Mouse (Mus musculus) small intestine, adult 2 months (tissue): Measurements from ENCODE around the gene Rbl2. TPM values are rescaled to one million over a fixed set of nuclear protein-coding genes. Genes with fewer than 3 reads are reported as not detected.

Experiments used
- H3K27ac ChIP-seq: fragments of 200-500 bp; 2 replicates; pipeline ENCODE4 v1.5.1; 2012; ENCODE audit warnings: low read depth, low read length, control low read depth, inconsistent platforms; ENCODE audit not compliant: insufficient read depth
- H3K27me3 ChIP-seq: fragments of 200-500 bp; 2 replicates; pipeline ENCODE4 v1.6.1; 2012; ENCODE audit warnings: mild to moderate bottlenecking, moderate library complexity, low read length, inconsistent platforms; ENCODE audit not compliant: control insufficient read depth, insufficient read depth
- H3K36me3 ChIP-seq: fragments of 200-500 bp; 2 replicates; pipeline ENCODE4 v1.6.1; 2012; ENCODE audit warnings: mild to moderate bottlenecking, low read length, control low read depth, inconsistent platforms; ENCODE audit not compliant: control insufficient read depth, insufficient read depth
- H3K4me1 ChIP-seq: fragments of 200-500 bp; 2 replicates; pipeline ENCODE4 v1.6.1; 2012; ENCODE audit warnings: low read length, inconsistent platforms, mixed read lengths; ENCODE audit not compliant: control insufficient read depth, insufficient read depth, insufficient read length
- H3K4me3 ChIP-seq: fragments of 200-500 bp; 2 replicates; pipeline ENCODE4 v1.5.1; 2012; ENCODE audit warnings: low read depth, mild to moderate bottlenecking, control low read depth, inconsistent platforms, low read length, moderate library complexity
- CTCF ChIP-seq: fragments of 200-500 bp; IDR thresholded peaks from 2 replicates; pipeline ENCODE4 v1.5.1; 2012; ENCODE audit warnings: low read depth, mild to moderate bottlenecking, control low read depth, inconsistent platforms, low read length, moderate library complexity, mixed read lengths; ENCODE audit not compliant: insufficient replicate concordance, insufficient read length; ENCODE audit errors: extremely low read depth
- POLR2A ChIP-seq: fragments of 200-500 bp; IDR thresholded peaks from 2 replicates; pipeline ENCODE4 v1.6.1; 2012; ENCODE audit warnings: low read depth, mild to moderate bottlenecking, control low read depth, inconsistent platforms, low read length, moderate library complexity
- WGBS: fragments of 180-500 bp; shearing (Covaris S2); methylation state at CpG from one replicate; pipeline ENCODE4 v1.1.7; 2018; 5-methylcytosine and 5-hydroxymethylcytosine counted together
- polyA plus RNA-seq: library from polyadenylated mRNA; depleted of rRNA; stranded (reverse); fragments of >200 nt; gene quantifications from 2 replicates; pipeline ENCODE4 v1.2.3, GENCODE M21; 2012

Gene Rbl2
- polyA plus RNA-seq, 1 experiment, result 10.3 TPM

- WGBS, result 87% methylated on average over 12 of the region's 12 CpGs
- TF ChIP-seq CTCF (no peak), POLR2A (no peak)
- no peak overlapping the region for H3K27ac ChIP-seq
These were observed 7.4 kb downstream of the Rbl2 start for GRCm38 (mm10) chr8:91077077-91077867.

GRCm38 (mm10) chr8:91079678-91080077 is 9.8 kb downstream of the Rbl2 start:
- Histone ChIP-seq H3K4me3 (no peak overlapping the region), H3K36me3 (peaks cover 37% of the 10 kb centered on the region), H3K27me3 (no peaks in the 10 kb centered on the region), H3K27ac (no peak overlapping the region), H3K4me1 (no peaks in the 10 kb centered on the region)
- TF ChIP-seq POLR2A (no peak), CTCF (no peak)
- WGBS, result 99% methylated on average over 2 of the region's 2 CpGs

More at GRCm38 (mm10) chr8:91077077-91077867, 7.4 kb downstream of the Rbl2 start:
- Histone ChIP-seq H3K4me1 (no peaks in the 10 kb centered on the region), H3K4me3 (no peak overlapping the region), H3K36me3 (peaks cover 27% of the 10 kb centered on the region), H3K27me3 (no peaks in the 10 kb centered on the region)

GRCm38 (mm10) chr8:91081911-91082310 is 12.1 kb downstream of the Rbl2 start:
- H3K27ac ChIP-seq, result peak overlapping the region; percentile 14

GRCm38 (mm10) chr8:91082428-91082827 is 12.6 kb downstream of the Rbl2 start:
- no peaks in the 10 kb centered on the region for H3K27me3 ChIP-seq
- H3K4me3 ChIP-seq, result peak overlapping the region; percentile 12; the same call in 1 of the 2 replicates
- WGBS, result 85% methylated on average over 12 of the region's 12 CpGs
- peak overlapping the region; percentile 14 for H3K27ac ChIP-seq
- no peaks in the 10 kb centered on the region for H3K4me1 ChIP-seq
- TF ChIP-seq CTCF, result no peak
- TF ChIP-seq POLR2A, result no peak
- peaks cover 49% of the 10 kb centered on the region for H3K36me3 ChIP-seq

More at GRCm38 (mm10) chr8:91081911-91082310, 12.1 kb downstream of the Rbl2 start:
- H3K36me3 ChIP-seq, result peaks cover 46% of the 10 kb centered on the region
- no peak for TF ChIP-seq POLR2A
- TF ChIP-seq CTCF, result no peak
- no peaks in the 10 kb centered on the region for H3K4me1 ChIP-seq
- no peak overlapping the region; the same call in 1 of the 2 replicates for H3K4me3 ChIP-seq
- WGBS, result 82% methylated on average over 7 of the region's 7 CpGs
- no peaks in the 10 kb centered on the region for H3K27me3 ChIP-seq

GRCm38 (mm10) chr8:91088452-91088851 is 18.6 kb downstream of the Rbl2 start:
- no peaks in the 10 kb centered on the region for H3K27me3 ChIP-seq
- no peak overlapping the region for H3K27ac ChIP-seq
- H3K36me3 ChIP-seq, result peaks cover 63% of the 10 kb centered on the region
- no peaks in the 10 kb centered on the region for H3K4me1 ChIP-seq
- WGBS, result 94% methylated on average over 7 of the region's 7 CpGs
- TF ChIP-seq CTCF (no peak), POLR2A (no peak)
- no peak overlapping the region for H3K4me3 ChIP-seq

- no peak overlapping the region for H3K27ac ChIP-seq
- H3K4me3 ChIP-seq, result no peak overlapping the region
- H3K27me3 ChIP-seq, result no peaks in the 10 kb centered on the region
- H3K4me1 ChIP-seq, result no peaks in the 10 kb centered on the region
- peaks cover 60% of the 10 kb centered on the region for H3K36me3 ChIP-seq
- TF ChIP-seq CTCF, result no peak
- TF ChIP-seq POLR2A, result no peak
- 94% methylated on average over 2 of the region's 2 CpGs for WGBS
These were observed 19.7 kb downstream of the Rbl2 start for GRCm38 (mm10) chr8:91089601-91090000.

GRCm38 (mm10) chr8:91094135-91094534 is 24.3 kb downstream of the Rbl2 start:
- no peaks in the 10 kb centered on the region for H3K27me3 ChIP-seq
- peaks cover 48% of the 10 kb centered on the region for H3K36me3 ChIP-seq
- WGBS, result 44% methylated on average over 5 of the region's 5 CpGs
- TF ChIP-seq CTCF (no peak), POLR2A (no peak)
- no peak overlapping the region for H3K4me3 ChIP-seq
- H3K27ac ChIP-seq, result no peak overlapping the region
- H3K4me1 ChIP-seq, result no peaks in the 10 kb centered on the region
